In the genomic region with DNA sequence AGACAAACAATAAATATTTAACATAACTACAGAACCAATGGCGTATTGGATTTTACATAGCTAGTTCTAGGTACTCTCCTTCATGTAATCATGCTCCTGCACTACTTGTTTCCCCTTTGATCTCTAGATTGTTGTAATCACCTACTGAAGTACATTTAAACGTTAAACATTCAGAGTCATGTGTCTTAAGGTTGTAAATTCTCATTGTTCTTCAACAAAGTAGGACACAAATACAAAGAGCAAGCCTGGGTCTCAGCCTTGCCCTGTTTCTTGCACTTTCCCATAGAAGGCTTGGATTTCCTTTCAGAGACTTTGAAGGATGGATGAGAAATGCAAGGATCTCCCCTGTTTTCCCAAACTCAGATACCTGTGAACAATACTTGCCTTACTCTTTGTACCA, we compare ENCODE assay signal across 20 mouse cellular contexts.
"Had no signal": no experiment of that assay in that cellular context is flagged by ENCODE, and none has a peak within 500 bp of the region (broad histone marks: within the 10 kb centered on the region; RNA-seq: fewer than 3 reads in every experiment).

No protein-coding gene starts in this region.

- H3K4me3 ChIP-seq: lung, embryonic 15.5 days; megakaryocyte, embryonic 14.5 days; midbrain, embryonic 13.5 days; midbrain, embryonic 15.5 days; neural tube, embryonic 12.5 days; stomach, embryonic 15.5 days had no signal

- H3K27me3 ChIP-seq: lung, embryonic 15.5 days; megakaryocyte, embryonic 14.5 days; midbrain, embryonic 13.5 days; midbrain, embryonic 15.5 days; neural tube, embryonic 12.5 days; stomach, embryonic 15.5 days had no signal

- H3K4me2 ChIP-seq: lung, embryonic 15.5 days; midbrain, embryonic 11.5 days; midbrain, embryonic 13.5 days; midbrain, embryonic 15.5 days; neural tube, embryonic 12.5 days; stomach, embryonic 15.5 days had no signal

- H3K9me3 ChIP-seq: lung, embryonic 15.5 days; megakaryocyte, embryonic 14.5 days; midbrain, embryonic 13.5 days; midbrain, embryonic 15.5 days; neural tube, embryonic 12.5 days; stomach, embryonic 15.5 days had no signal

- H3K9ac ChIP-seq: liver, postnatal 0 days; lung, embryonic 15.5 days; midbrain, embryonic 13.5 days; midbrain, embryonic 15.5 days; neural tube, embryonic 12.5 days; stomach, embryonic 15.5 days had no signal

- ATAC-seq: liver, postnatal 0 days; lung, postnatal 0 days; midbrain, embryonic 13.5 days; midbrain, embryonic 15.5 days had no signal

- DNase-seq: liver, postnatal 0 days; lung, adult 2 months; lung, postnatal 14 days; lung, postnatal 36 days; right cerebral cortex, postnatal 25 days; right cerebral cortex, postnatal 4 days; spleen, adult 18-20 months; thymus, adult 2 months; thymus, postnatal 25 days; thymus, postnatal 4 days had no signal

- H3K27ac ChIP-seq: lung, embryonic 15.5 days; macrophage; midbrain, embryonic 13.5 days; midbrain, embryonic 15.5 days; neural tube, embryonic 12.5 days; stomach, embryonic 15.5 days; stomach, postnatal 0 days had no signal

- H3K36me3 ChIP-seq: lung, embryonic 15.5 days; midbrain, embryonic 13.5 days; midbrain, embryonic 15.5 days; neural tube, embryonic 12.5 days; stomach, embryonic 15.5 days had no signal

- H3K4me1 ChIP-seq: midbrain, embryonic 13.5 days; neural tube, embryonic 12.5 days; stomach, embryonic 15.5 days had no signal
